Mouse (Mus musculus) lung, postnatal 0 days (tissue): Measurements from ENCODE around the gene Prkca.

Source experiments
- CTCF ChIP-seq: IDR thresholded peaks from 2 replicates; pipeline ENCODE4 v1.5.1; 2016; ENCODE audit warnings: antibody characterized with exemption, mild to moderate bottlenecking
- EP300 ChIP-seq: IDR thresholded peaks from 2 replicates; pipeline ENCODE4 v1.6.1; 2016; ENCODE audit warnings: antibody characterized with exemption, mild to moderate bottlenecking, control low read depth

DNA sequence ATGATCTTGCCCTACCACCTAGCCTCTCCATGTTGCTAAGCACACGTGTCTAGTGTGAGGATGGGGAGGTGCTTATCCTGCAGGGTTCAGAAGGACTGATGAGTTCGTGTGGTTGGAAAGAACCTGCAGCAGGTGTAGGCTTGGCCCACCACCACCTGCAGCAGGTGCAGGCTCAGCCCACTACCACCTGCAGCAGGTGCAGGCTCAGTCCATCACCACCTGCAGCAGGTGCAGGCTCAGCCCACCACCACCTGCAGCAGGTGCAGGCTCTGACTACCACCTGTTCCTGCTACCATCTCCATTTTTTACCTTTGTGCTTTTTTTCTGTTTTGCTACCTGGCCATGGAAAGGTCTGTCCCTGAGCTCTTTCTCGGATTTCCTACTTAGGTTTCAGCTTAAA lies 223.9 kb downstream of the Prkca start:
- TF ChIP-seq CTCF (no peak), EP300 (no peak)
